Mouse (Mus musculus): ENCODE results near the gene Igf1r.

- TF ChIP-seq POLR2A (IDR thresholded peaks at IDR 0.05; ENCODE audit: borderline replicate concordance, control insufficient read depth, low read depth, low read length) (no peak), CTCF (IDR thresholded peaks at IDR 0.05; ENCODE audit: control insufficient read depth, insufficient read depth, low read length) (no peak)
Measured at GRCm38 (mm10) chr7:68015404-68015803, 62.8 kb downstream of the Igf1r start.
